Mouse (Mus musculus) cerebellum, adult 11 months (tissue): ENCODE measurements at regions not wholly inside any gene's neighbourhood (a gene's known extent, or its start where the extent isn't known, plus 50 kb on each side); places are given as distances from the start of the nearest gene placed in this dataset.

ENCODE experiments used
- DNase-seq: peaks from one replicate; pipeline ENCODE4 v3.0.0; 2022

DNA sequence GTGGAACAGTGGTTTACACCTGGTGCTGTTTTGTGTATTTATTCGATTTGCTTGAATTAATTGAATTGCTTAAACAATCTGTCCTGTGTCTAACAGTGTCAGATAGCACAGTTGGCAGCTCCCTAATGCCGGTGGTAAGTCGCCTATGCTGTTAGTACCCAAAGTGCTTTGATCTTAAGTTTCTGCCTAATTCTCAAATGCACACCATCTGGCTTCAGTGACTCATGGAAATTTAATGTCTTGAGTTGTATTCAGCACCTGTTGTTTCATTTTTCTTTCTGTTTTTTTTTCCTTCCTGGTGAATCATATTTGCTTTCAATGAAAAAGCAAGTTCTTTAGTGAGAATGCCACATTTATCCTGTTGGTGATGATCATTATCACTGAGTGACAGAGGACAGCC, 201.7 kb upstream of the Nrip1 start:
- no peak for DNase-seq

DNA sequence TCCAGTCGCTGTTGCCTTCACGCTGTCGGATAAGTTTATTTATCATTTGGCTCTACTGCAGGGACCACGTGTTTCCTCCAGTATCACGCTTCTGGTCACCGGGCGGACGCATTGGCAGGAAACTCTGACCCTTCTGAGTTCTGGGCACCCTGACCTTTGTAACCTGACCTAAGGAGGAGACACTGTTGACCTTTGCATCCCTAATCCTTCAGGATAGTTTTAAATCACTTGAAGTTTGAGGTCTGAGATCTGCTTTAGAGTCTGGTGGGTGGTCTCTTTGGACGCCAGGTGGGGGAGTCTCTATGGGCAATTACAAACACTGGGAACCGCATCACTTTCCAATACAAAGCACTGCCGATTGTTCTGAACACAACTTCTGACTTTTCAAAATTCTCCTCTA, 192.6 kb upstream of the Nrip1 start:
- no peak for DNase-seq

DNA sequence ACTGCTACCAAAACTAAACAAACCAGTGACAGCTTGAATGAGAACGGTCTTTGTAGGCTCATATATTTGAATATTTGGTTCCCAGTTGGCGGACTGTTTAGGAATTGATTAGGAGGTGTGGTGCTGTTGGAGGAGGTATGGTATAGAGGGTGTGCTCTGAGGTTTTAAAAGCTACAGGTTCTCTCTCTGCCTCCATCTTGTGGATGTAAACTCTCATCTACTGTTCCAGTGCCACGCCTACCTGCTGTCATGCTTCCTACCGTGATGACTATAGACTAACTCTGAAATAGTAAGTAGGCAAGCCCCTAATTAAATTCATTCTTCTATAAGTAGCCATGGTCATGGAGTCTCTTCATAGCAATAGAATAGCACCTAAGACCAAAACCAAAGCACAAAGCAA, 181.2 kb upstream of the Nrip1 start:
- no peak for DNase-seq

DNA sequence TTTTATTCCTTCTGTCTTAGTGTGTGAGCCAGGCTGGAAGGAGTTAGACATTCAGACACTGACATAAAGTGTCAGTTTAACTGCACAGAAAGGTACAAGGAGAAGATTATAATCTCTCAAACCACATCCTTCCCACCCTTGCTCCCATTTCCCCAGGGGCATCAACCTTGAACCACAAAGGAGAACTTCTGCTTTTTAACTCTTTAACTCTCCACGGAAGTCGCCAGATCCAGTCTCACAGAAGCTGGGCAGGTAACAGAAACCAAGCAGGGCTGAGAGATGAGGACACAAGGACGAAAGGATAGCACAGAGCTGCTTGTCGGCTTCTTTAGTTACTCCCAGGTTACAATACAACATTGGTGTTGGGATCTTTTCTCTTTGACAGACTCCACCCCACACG, 176.0 kb upstream of the Nrip1 start:
- no peak for DNase-seq

DNA sequence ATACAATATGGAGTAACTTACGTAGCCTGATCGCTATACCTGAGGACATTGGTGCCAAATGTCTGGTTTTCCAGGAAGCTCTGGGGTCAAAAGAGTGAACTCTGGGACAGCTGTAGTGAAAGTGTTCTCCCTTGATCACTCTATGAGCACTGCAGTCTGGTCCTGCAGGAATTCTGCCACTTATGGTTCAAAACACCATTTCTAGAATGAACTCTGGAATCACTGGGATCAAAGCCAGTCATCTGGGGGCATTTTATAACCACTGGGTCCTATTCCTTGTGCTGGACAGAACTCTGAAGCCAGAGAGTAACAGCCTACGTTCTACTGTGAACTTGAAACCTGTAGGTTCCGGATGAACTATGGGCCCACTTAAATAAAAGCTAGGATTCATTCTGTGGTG, 173.5 kb upstream of the Nrip1 start:
- no peak for DNase-seq

DNA sequence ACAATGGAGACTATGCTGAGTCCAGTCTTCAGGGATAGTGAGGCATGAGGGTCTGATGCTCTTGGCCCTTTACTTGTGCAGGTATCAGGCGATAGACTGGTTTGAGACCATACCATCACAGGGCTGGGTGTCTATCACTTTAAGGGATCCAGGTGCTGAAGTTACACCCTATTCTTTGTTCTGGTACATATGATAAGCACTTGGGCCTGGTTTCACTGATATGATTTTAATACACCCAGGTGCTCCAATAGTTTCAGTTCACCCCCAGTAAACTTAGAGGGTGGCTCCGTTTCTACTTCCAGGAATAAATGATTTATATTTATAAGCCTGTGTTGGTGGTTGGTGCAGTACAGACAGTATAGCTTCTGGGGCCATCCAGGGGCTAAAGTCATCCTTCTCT, 173.0 kb upstream of the Nrip1 start:
- DNase-seq, result no peak

DNA sequence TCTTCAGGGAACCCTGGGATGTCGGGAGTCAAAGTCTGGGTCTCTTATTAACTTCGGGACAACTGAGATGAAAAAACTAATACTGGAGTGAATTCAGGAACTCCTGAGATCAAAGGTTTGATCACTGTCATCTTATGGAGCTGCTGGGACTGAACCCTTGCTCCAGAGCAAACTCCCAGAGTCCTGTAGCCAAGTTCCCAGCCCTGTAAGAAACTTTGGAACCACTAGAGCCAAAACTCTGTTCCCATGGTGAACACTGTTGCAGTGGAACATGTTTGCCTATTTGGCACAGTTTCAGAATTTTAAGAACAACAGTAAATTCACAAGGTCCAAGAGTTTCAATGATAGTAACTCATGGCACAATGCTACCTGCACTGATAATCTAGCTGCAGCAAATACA, 172.3 kb upstream of the Nrip1 start:
- no peak for DNase-seq

DNA sequence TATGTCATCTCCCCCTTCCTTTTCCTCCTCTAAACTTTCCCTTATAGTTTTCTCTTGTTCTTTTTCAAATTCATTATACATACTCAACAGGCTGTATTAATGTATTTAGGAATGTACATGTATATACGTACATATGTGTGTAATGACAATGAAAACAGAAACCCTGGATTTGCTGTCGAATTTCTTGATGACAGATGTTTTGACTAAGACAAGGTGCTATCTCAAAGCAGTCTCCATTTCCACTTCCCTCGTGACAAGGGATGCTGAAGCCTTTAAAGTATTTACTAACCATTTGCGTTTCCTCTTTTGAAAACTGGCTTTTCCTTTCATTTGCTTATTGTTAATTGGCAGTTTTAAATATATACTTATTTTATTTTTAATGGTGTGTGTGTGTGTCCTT, 171.3 kb upstream of the Nrip1 start:
- DNase-seq, result no peak

DNA sequence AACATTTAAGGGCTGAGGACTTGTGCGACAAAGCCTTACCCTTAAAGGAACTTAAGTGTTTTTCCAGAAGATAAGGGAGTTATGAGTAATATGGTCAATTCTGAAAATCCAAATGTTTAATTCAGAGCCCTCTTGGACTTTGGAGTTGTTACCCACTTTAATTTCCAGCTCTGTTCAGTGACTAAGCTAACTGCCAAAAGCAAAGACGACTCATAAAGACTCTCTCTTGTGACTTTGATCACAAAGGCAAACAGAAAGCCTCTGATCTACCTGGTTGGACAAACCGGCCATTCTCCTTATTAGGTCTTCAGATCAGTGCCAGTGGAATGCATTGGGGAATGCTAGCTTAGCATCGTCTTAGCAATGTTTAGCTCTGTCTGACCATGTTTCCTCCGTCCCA, 167.3 kb upstream of the Nrip1 start:
- no peak for DNase-seq

DNA sequence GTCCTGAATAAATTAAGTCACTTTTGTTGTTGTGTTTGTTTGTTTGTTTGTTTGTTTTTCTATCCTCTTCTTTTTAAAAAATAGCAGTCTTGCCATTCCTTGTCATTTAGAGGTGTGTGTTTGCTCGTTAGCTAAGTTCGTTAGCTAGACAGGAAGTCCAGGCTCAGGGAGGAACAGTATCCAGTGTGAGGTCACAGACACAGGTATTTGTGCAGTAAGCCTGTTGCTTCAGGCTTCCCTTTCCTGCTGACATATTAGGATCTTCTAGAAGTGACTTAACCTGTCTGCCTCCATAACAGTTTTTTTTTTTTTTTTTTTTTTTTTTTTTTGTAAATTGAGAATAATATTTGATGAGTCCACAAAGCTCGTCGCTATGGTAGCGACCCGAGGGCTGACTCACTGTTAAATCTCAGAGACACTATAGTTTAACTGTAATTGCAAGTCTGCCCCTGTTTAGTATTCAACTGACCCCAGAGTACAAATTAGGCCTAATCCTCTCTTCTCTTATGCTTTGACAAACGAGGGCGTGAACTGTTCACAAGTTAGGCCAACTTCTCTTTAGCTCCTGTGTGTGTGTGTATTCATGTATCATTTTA, 166.8 kb upstream of the Nrip1 start:
- no peak for DNase-seq

DNA sequence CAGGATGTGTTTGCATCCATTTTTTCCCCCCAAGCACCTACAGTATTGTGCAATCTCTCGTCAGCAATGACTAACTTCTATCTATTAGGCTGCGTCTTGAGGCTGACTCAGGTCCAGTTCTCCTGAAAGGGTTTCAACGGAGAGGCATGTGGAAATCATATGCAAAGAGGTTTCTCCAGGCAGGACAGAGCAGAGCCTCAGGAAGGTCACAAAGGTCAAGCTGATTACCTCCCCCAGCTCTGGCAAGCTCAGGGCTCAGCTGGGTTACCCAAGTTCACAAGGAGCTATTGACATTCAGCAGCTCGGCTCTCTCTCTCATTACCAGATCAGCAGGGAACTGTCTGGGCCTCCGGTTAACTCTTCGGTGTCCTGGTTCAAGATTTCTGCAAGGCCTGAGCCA, 166.0 kb upstream of the Nrip1 start:
- no peak for DNase-seq

DNA sequence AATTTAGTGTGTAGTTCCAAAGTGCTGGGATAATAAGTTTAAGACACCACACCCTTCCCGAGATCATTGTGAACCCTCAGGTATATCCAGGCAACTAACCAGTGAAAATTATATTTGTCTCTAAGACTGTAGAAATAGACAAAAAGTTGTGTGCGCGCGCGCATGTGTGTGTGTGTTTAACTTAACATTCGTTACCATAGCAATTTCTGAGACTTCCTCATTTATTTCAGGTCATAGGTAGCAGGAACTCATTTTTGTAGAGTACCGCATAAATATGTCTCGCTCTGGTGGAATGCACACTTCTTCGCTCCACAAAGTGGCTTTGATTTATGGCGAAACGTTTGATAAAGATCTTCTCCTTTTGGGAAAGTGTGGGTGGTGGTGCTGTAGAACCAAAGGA, 164.2 kb upstream of the Nrip1 start:
- no peak for DNase-seq

DNA sequence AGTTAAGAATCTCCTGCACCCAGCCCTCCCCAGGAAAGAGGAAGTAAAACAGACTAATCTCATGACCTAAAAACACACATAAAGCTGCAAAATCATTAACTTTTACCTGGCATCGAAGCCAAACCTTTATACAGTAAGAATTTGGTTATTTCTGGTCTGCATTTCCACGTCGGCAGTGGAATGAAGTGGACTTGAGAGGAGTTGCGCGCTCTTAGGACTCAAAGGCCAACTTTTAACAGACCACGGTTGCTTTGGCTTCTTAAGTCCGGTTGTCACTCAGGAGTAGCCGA, 159.2 kb upstream of the Nrip1 start:
- DNase-seq, result no peak

DNA sequence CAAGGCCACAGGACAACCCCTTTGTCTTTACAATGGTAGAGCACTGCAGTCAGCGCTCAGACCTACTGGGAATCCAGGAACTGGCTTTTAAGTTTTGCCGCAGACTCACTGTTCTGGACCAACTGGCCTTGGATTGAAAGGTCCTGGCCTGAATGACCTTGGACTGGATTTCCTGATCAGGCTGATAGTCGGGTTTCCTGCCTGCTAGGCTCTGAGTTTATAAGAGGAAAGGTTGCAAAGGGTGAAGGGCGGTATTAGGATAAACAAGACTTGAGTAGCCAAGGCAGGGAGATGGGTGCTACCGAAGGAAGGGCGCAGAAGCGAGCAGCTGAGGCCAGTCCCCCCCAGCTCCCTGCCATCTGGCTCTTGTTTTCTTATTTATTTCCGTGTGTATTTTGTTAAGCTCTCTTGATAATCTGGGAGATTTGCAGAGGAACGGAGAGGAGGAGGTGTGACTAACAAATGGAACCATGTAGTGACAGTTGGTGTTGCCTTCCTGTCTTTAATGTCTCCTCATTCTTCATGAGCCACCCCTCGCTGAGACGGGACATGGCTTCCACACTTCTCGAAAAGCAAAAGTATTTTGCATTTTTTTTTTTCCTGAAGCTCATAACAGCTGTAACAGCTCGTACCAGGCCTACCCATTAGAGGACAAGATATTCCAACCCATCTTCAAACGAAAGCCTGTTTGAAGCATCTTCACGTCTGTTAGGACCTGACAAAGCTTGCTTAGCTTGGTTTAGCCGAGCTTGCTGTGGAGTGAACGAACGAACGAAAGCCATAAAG, 158.7 kb upstream of the Nrip1 start:
- no peak for DNase-seq

DNA sequence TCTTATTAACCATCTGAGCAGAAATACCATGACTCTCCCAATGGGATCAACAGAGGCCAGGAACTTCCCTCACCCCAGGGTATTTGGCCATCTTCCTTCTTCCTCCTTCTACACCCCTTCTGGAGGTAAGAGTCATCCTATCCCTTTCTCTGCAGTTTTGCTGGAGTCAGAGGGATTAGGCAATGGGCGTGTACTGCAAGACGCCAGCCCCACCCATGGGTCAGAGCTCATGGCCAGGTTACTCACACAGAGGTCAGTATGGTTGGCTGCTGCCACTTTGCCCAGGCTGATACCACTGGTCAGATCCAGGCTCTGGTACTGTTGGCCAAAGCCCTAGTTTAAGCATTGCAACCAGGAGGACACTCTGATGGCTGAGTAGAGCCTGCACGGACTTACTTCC, 157.3 kb upstream of the Nrip1 start:
- DNase-seq, result no peak

DNA sequence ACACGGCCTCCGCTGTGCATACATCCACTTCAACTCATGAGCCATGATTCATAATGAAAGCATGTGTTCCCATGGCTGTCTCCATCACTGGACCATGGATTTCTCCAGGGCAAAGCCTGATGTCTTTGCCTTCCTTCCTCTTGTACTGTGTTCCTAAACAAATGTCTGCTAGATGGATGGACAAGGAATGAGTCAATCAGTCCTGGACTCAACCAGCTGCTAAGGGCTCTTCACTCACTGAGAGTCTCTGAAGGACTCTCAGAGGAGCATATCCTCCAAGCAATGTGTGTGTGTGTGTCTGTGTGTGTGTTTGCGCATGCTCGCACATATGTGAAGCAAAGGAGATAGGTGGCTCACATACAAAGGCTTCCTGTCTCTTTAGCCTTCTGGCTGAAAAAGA, 156.0 kb upstream of the Nrip1 start:
- DNase-seq, result no peak

DNA sequence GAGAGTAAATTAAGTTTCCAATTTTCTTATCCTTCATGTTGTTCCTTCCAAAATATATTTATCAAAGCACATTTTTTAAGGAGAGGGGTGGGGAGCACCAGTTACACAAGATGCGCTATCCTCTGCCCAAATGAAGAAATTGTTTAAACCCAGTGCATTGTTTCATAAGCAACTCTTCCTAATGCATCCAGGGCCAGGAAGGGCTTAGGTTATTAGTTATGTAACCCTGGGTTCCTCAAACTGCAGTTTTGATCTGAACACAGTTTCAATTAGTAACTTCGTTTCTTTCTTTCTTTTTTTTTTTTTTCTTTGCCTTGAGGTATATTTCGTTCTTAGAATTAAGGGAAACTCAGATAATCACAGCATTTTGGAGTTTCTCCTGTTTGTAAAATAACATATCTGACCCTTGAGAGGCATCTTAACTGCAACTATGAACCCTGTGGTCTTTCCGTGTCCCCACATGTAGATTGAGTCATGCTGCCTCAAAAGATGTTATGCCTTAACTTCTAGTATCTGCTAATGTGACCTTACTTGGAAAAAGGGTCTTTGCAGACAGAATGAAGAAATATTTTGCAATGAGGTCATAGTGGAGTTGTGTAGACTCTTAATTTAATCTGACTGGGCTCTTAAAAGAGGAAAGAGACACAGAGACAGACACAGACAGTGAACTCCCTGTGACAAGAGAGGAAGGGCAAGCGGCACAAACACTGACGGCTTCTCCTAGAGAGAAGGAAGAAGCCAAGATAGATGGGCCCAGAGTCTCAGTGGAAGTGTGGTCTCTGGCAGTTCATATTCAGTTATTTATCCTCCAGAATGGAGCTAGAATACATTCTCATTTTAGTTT, 153.7 kb upstream of the Nrip1 start:
- no peak for DNase-seq

DNA sequence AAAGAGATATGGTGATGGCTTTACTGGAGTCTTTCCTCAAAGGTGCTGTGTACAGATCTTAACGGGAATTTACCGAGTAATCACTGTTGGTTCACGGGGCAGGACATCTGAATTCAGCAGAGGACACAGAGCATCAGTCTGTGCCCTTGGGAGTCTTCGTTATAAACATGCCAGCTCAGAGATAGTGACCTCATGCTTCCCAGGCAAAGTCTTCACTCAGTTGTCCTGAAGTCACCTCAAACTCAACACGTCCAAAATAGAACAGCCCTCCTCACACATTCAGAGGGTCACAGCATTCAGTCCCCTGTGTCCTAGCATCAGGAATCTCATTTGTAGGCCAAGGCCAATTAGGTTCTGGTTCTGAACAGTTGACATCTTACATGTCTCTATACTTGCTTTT, 151.9 kb upstream of the Nrip1 start:
- DNase-seq, result no peak

DNA sequence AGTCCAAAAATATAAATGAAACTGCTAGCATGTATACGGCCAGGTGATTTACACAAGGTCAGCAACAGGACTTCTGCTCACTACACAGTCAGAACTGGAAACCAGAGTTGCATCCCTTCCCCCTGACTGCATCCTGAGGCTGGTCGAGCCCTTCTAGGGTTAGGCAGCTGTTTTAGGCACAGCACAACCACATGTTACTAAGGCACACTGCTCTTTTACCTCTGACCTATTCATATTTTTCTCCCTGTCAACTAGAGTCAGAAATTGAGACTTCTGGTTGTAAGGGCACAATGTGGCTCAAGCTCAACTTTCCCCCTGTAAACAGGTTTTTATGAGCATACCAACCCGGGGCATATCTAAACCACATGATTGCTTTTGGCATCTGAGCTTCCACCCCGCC, 151.3 kb upstream of the Nrip1 start:
- DNase-seq, result no peak

DNA sequence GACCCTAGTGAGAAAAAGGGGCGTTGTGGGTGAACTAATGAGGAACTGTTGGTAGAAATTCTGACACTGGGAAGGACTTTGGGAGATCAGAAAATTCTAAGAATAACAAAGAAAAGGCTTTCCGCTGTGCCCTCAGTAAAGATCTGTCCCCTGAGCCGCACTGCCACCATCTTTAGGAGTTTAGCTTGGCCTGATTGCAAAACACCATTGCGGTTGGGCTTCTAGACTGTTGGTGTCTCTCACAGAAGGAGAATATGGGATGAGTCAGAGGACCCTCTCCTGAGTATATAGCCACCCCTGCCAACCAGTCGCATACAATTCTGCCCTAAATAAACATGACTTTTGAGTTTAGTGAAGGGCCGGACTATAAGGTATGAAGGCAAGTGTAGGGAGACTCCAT, 147.5 kb upstream of the Nrip1 start:
- no peak for DNase-seq

DNA sequence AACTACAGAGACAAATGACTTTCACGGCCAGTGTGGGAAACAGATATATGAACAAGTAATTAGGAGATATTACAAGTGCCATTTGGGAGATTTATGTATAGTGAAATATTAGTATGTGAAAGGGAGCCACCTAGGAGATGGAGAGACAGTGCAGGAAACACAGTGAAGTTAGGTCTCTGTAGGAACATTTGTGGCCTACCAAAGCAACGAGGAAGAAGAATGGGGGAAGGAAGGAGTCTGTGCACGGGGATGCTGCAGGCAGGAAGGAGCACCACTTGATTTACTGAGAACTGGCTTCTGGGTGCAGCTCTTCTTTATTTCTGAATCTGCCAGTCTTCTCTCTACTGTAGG, 147.0 kb upstream of the Nrip1 start:
- DNase-seq, result no peak

DNA sequence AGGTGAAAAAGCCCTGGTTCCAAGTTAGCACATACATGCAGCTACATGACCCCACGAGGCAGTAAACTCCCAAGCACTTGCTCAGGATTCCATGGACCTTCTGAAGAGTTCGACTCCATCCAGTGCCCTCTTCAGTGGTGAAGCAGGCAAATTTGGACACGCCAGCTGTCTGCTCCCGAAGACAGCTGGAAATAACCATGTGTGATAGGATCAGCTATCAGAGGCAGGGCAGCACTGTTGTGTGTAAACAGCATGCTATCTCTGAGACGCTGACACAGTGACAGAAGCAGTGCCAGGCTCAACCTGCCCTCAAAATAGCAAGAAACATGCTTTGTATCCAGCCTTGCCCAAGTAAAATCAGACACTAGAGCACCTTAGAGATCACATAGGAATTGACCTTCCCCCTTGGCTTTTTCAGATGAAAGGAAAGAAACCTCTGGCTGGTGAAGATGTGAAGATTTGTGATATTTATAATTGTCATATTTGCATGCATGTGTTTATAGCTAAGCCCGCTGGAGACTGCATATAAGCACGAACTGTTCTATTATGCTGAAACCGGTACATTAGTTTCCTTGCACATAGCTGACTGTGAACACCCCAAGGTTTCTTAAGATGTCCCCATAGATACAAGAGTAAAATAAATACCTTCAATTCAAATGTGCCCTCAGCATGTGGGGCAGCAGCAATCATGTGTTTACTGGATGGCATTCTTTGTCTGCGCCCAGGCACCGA, 146.4 kb upstream of the Nrip1 start:
- DNase-seq, result no peak

DNA sequence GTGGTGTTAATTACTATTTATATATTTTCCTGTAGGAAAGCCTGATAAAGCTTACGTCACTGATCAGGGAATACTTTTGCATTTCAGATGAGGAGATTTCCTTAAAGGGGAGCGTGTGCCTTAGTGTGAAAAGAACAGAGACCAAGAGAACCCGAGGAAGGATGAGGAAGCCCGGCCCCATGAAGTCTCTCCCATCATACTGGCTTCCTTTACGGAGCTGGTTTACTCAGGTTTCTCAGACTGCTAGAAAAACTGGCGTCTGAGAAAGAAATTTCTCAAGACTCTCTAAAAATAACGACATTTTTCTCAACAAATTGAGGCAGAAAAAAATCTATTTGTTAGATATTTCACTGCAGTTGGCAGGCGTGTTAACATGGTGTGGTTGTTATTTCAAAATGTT, 137.2 kb upstream of the Nrip1 start:
- DNase-seq, result no peak

DNA sequence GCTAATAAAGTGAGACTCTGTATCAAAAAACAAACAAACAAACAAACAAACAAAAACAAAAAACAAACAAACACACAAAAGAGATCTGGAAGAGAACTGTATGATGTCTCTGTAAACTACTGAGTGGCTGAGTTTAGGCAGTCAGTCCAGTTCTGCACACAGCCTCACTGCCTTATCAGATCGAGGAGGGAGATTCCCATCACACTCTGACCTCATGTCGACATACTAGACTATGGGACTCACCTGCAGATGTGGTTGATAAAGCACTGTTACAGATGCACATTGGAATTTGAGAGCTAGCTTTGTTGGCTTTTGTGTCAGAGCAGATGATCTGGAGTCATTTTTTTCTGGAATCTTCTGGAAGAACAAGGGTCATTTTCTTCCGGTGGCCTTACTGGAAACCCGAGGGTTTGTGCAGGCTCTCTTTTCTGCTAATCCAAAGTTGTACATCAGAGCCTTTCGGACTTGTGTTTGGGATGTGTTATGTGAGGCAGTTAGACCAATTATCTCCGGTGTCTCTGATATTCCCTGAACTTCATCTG, 135.6 kb upstream of the Nrip1 start:
- no peak for DNase-seq
